Mouse (Mus musculus) heart, adult 2 months (tissue): ENCODE results near the gene Plxdc2. TPM values are rescaled to one million over a fixed set of nuclear protein-coding genes. Genes with fewer than 3 reads are reported as not detected.
"Not testable (repeated sequence)": the region's sequence is repeated elsewhere in the genome, so short reads cannot be mapped to it uniquely, and the experiment has no call there.

ENCODE experiments used
- DNase-seq, 2 experiments: peaks; one replicate each; pipeline ENCODE4 v3.0.0; 2021
- H3K27ac ChIP-seq: fragments of 200-600 bp; 2 replicates; pipeline ENCODE4 v1.8.1; 2022
- H3K27me3 ChIP-seq: fragments of 200-500 bp; 2 replicates; pipeline ENCODE4 v1.6.1; 2012; ENCODE audit warnings: mild to moderate bottlenecking, low read length, inconsistent platforms, mixed read lengths; ENCODE audit not compliant: control insufficient read depth, insufficient read depth
- H3K36me3 ChIP-seq: fragments of 200-500 bp; 2 replicates; pipeline ENCODE4 v1.6.1; 2012; ENCODE audit warnings: low read length, inconsistent platforms; ENCODE audit not compliant: control insufficient read depth, insufficient read depth
- H3K4me1 ChIP-seq: fragments of 200-500 bp; 2 replicates; pipeline ENCODE4 v1.6.1; 2011; ENCODE audit warnings: low read length; ENCODE audit not compliant: control insufficient read depth, insufficient read depth
- H3K4me3 ChIP-seq: fragments of 200-600 bp; 2 replicates; pipeline ENCODE4 v1.8.1; 2022
- H3K79me2 ChIP-seq: fragments of 200-500 bp; replicated peaks from 2 replicates; pipeline ENCODE4 v1.6.1; 2012; ENCODE audit warnings: mild to moderate bottlenecking, inconsistent platforms, low read length, moderate library complexity, mixed read lengths; ENCODE audit not compliant: control insufficient read depth, insufficient read depth
- H3K9ac ChIP-seq: fragments of 200-500 bp; 2 replicates; pipeline ENCODE4 v1.6.1; 2012; ENCODE audit warnings: low read depth, mild to moderate bottlenecking, control low read depth, inconsistent platforms, low read length, mixed read lengths
- CTCF ChIP-seq: fragments of 200-600 bp; IDR thresholded peaks from 2 replicates; pipeline ENCODE4 v1.8.1; 2022; ENCODE audit warnings: antibody characterized with exemption, mild to moderate bottlenecking, moderate library complexity
- EP300 ChIP-seq: fragments of 200-500 bp; IDR thresholded peaks from 2 replicates; pipeline ENCODE4 v1.6.1; 2011; ENCODE audit warnings: low read depth, low read length, control low read depth; ENCODE audit not compliant: insufficient read depth
- POLR2A ChIP-seq: fragments of 200-500 bp; IDR thresholded peaks from 2 replicates; pipeline ENCODE4 v1.6.1; 2011; ENCODE audit warnings: mild to moderate bottlenecking, low read depth, low read length, control low read depth; ENCODE audit not compliant: insufficient read depth
- WGBS: fragments of 180-500 bp; shearing (Covaris S2); methylation state at CpG from one replicate; pipeline ENCODE4 v1.1.7; 2018; 5-methylcytosine and 5-hydroxymethylcytosine counted together
- intact Hi-C: fragments of 180-260 bp; cut with DNase I; formaldehyde crosslinking; loops from one replicate; pipeline ENCODE4 v1.15.1; 2025
- polyA plus RNA-seq: library from polyadenylated mRNA; depleted of rRNA; stranded (reverse); fragments of >200 nt; gene quantifications from 2 replicates; pipeline ENCODE4 v1.2.3, GENCODE M21; 2012
- total RNA-seq, 2 experiments: library from RNA; stranded (reverse); gene quantifications; 2 replicates each; pipeline ENCODE4 v1.2.3; 2021

Plxdc2 gene
- total and polyA plus RNA-seq, 3 experiments, result 7.0 to 21.8 (median 17.2) TPM

DNA sequence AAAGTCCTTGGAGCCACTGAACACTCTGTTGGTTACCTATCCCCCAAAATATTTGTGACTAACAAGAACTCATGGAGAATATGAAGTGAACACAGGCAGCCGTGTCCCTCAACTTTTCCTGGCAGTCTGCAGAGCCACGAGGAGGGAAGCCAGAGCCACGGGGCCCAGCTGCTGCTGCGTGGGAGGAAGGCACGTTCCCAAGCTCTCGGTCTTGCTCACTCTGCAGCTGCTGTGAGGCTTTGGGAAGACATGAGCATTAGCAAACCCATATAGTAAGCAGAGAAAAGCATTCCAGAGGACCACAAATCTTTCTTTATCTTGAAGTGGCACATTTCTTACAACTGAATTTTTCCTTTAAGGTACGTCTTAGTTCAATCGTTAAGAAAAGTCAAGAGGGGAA is 382.1 kb downstream of the Plxdc2 start:
- H3K27me3 ChIP-seq, result no peaks in the 10 kb centered on the region
- no peaks in the 10 kb centered on the region; the same call in 1 of the 2 replicates for H3K36me3 ChIP-seq
- H3K27ac ChIP-seq, result peak overlapping the region; percentile 72
- H3K4me3 ChIP-seq, result no peak overlapping the region
- H3K4me1 ChIP-seq, result peaks cover 1% of the 10 kb centered on the region
- peak overlapping the region; percentile 5; the same call in 1 of the 2 replicates for H3K9ac ChIP-seq
- no peak for TF ChIP-seq EP300
- no peak for TF ChIP-seq CTCF
- TF ChIP-seq POLR2A, result no peak
- H3K79me2 ChIP-seq, result no peaks in the 10 kb centered on the region
- intact Hi-C loops, result loop anchor here (10.0 kb wide), 2 partner anchors 167 to 383 kb away; partner anchors contain the start of gene Plxdc2
- DNase-seq, result peak; percentile 80 to 81
- 12% methylated on average over 8 of the region's 8 CpGs for WGBS

DNA sequence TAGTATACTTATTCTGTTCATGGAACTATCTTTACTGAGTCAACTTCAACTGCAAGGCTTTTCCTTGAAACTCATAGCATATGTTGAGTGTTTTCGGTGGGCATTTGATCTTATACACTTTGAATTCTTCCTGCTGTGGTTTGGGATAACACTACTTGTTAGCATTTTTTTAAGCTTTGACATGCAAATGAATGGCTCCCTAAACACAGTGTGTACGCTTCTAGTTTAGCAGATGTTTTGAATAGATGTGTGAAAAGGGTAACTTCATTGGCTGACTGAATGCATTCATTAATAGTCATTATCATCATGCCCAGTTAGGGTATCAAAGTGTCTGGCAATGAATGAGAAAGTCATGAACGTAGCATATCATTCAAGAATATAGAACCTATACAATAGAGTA is 385.7 kb downstream of the Plxdc2 start:
- Histone ChIP-seq H3K4me1 (no peaks in the 10 kb centered on the region), H3K27ac (no peak overlapping the region), H3K9ac (no peak overlapping the region), H3K36me3 (no peaks in the 10 kb centered on the region; the same call in 1 of the 2 replicates), H3K79me2 (no peaks in the 10 kb centered on the region), H3K27me3 (no peaks in the 10 kb centered on the region), H3K4me3 (no peak overlapping the region)
- intact Hi-C loops, result no loop called here
- no peak for DNase-seq
- TF ChIP-seq CTCF, result no peak
- TF ChIP-seq POLR2A, result no peak
- no peak for TF ChIP-seq EP300
- 92% methylated on average over 3 of the region's 3 CpGs for WGBS

DNA sequence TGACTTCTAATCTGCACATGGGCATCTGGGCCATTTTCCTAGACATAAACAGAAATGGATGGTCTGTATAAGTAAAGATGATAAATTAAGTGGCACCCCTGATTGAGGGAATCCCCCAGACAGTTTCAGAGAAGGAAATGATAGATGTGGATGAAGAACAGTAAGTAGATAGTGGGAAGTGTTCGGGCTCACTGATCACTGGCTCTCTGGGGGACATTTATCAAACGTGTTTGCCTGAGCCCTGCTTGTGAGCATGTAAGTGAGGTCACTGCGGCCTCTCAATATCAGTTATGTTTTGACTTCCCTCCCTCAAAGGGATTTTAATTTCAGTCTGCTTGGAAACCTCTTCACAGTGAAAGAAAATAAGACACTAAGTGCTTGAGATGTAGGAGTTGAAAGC is 387.5 kb downstream of the Plxdc2 start:
- no peak for DNase-seq
- H3K79me2 ChIP-seq, result no peaks in the 10 kb centered on the region
- WGBS, result 46% methylated on average over 3 of the region's 3 CpGs
- no peak overlapping the region for H3K9ac ChIP-seq
- no peak overlapping the region for H3K4me3 ChIP-seq
- H3K4me1 ChIP-seq, result no peaks in the 10 kb centered on the region
- H3K27ac ChIP-seq, result no peak overlapping the region
- H3K27me3 ChIP-seq, result no peaks in the 10 kb centered on the region
- no peaks in the 10 kb centered on the region; the same call in 1 of the 2 replicates for H3K36me3 ChIP-seq
- intact Hi-C loops, result no loop called here
- TF ChIP-seq POLR2A (no peak), CTCF (no peak), EP300 (no peak)

DNA sequence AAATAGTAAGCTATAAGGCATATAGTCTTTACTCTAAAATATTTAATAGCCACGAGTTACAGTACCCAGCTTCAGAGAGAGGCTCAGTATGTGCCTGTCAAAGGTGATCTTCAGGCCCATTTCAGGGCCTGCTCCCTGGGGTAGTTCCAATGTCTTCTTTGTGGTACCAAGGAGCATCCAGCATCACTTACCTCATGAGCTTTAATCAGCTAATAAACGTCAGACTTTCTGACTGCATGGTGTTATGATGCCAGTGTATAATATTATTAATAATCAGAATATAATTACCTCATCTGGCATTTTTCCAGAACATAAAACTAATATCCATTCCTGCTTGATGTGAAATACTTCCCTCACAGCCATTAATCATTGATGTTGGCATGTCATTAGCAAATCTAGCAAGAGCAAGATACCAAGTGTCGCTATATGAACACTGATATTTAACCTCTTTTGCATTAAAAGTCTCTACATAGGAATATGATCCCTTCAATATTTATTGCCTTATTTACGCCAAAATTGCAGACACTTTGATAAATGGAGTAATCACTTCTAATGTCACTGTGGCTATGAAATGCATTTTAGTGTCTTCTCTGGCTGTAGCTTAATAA is 393.3 kb downstream of the Plxdc2 start:
- no peaks in the 10 kb centered on the region for H3K27me3 ChIP-seq
- no peak for TF ChIP-seq CTCF
- no peak for TF ChIP-seq POLR2A
- TF ChIP-seq EP300, result no peak
- WGBS, result 84% methylated on average over 4 of the region's 4 CpGs
- H3K27ac ChIP-seq, result no peak overlapping the region
- intact Hi-C loops, result no loop called here
- H3K9ac ChIP-seq, result no peak overlapping the region
- no peak for DNase-seq
- no peaks in the 10 kb centered on the region for H3K79me2 ChIP-seq
- no peaks in the 10 kb centered on the region for H3K36me3 ChIP-seq
- no peaks in the 10 kb centered on the region for H3K4me1 ChIP-seq
- H3K4me3 ChIP-seq, result no peak overlapping the region

DNA sequence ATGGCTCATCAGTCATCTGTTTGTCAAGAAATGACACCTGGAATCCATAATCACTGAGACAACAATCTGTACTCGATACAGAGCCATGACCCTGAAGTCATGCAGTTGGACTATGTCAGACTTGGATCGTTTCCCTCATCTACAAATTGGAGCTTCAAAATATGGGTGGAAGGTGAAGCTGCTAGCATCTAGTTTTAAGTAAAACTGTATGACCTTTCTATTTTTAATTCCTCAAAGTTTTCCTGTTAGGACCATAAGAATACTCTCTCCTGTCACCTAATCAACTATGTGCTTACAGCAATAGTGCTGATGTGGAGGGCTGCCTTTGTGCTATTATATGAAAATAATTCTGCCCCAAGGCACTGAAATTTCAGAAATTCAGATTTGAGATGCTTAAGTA is 401.1 kb downstream of the Plxdc2 start:
- DNase-seq, result no peak
- Histone ChIP-seq H3K27me3 (no peaks in the 10 kb centered on the region), H3K4me3 (no peak overlapping the region), H3K79me2 (no peaks in the 10 kb centered on the region), H3K27ac (no peak overlapping the region), H3K4me1 (no peaks in the 10 kb centered on the region; the same call in 1 of the 2 replicates), H3K9ac (no peak overlapping the region), H3K36me3 (no peaks in the 10 kb centered on the region; the same call in 1 of the 2 replicates)
- TF ChIP-seq EP300, result no peak
- no peak for TF ChIP-seq CTCF
- no peak for TF ChIP-seq POLR2A
- 49% methylated on average over 2 of the region's 2 CpGs for WGBS
- intact Hi-C loops, result no loop called here

DNA sequence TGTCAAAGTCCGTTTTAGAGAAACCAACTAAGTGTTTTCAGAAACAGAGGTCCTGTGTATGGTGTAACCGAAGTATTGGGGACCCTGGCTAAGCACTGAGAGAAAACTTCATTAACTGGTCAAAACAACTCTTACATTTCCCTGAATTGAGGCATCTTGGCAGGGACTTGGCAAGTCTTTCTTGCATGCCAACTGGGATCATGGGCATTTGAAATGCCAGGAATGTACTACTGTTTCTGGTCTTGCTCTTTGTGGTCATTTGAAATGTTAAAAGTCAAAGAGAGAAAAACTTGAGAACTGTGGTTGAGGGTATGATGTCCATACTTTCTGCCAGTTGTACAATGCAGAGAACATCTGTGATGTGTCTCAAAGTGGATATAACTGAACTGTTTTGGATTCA is 403.7 kb downstream of the Plxdc2 start:
- H3K4me3 ChIP-seq, result no peak overlapping the region
- no peaks in the 10 kb centered on the region; the same call in 1 of the 2 replicates for H3K4me1 ChIP-seq
- 82% methylated on average over 2 of the region's 2 CpGs for WGBS
- no peaks in the 10 kb centered on the region for H3K27me3 ChIP-seq
- no peak for DNase-seq
- H3K36me3 ChIP-seq, result no peaks in the 10 kb centered on the region; the same call in 1 of the 2 replicates
- no peaks in the 10 kb centered on the region for H3K79me2 ChIP-seq
- intact Hi-C loops, result no loop called here
- TF ChIP-seq CTCF, result no peak
- TF ChIP-seq POLR2A, result no peak
- no peak for TF ChIP-seq EP300
- no peak overlapping the region for H3K9ac ChIP-seq
- no peak overlapping the region for H3K27ac ChIP-seq

DNA sequence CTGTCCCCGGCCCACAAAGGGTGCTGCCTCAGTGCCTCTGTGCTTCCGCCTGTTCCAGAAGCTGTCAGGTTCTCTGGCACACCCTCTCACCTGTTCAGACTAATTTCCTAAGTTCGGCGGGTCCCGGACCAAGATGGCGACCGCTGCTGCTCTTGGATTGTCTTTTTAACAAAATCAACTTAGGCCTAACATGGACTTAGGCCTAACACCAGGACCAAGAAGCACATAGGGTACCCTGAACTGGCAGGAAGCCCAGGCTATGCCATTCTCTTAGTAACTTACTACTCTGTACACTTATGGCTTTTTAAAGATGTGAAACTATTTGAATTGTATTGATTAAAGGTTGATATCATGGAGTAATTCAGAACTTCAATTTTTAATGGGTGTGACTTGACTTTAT is 413.0 kb downstream of the Plxdc2 start:
- H3K9ac ChIP-seq, H3K36me3 ChIP-seq, H3K27me3 ChIP-seq, H3K4me3 ChIP-seq, H3K27ac ChIP-seq, DNase-seq, H3K4me1 ChIP-seq, intact Hi-C loops, H3K79me2 ChIP-seq: not testable (repeated sequence)
- 91% methylated on average over 5 of the region's 7 CpGs for WGBS
